Mouse (Mus musculus) G1E (cell line): ENCODE results near the gene Cttnbp2.

Experiments
- CTCF ChIP-seq: IDR thresholded peaks from 2 replicates; pipeline ENCODE4 v1.5.1; 2012; ENCODE audit warnings: low read depth, low read length, inconsistent platforms, mixed read lengths
- GATA1 ChIP-seq: IDR thresholded peaks from 2 replicates; pipeline ENCODE4 v1.6.1; 2012; ENCODE audit warnings: borderline replicate concordance, low read length, inconsistent platforms, mixed read lengths
- GATA2 ChIP-seq: IDR thresholded peaks from 2 replicates; pipeline ENCODE4 v1.6.1; 2012; ENCODE audit warnings: low read depth, low read length, inconsistent platforms, borderline replicate concordance
- POLR2AphosphoS5 ChIP-seq: IDR thresholded peaks from 2 replicates; pipeline ENCODE4 v1.6.1; 2012; ENCODE audit warnings: low read depth, low read length, inconsistent platforms; ENCODE audit not compliant: insufficient replicate concordance
- TAL1 ChIP-seq: conservative IDR thresholded peaks from 2 replicates; pipeline ENCODE4 v1.6.1; 2012; ENCODE audit warnings: low read depth, low read length, inconsistent platforms, mixed read lengths

- TF ChIP-seq CTCF: no peak
- TF ChIP-seq GATA2: no peak
- TF ChIP-seq GATA1: no peak
- no peak for TF ChIP-seq POLR2AphosphoS5
- no peak for TF ChIP-seq TAL1
These were observed 68.9 kb downstream of the Cttnbp2 start for GRCm38 (mm10) chr6:18445747-18446146.
